Mouse (Mus musculus) neural tube, embryonic 11.5 days (tissue): ENCODE measurements at regions not wholly inside any gene's neighbourhood (a gene's known extent, or its start where the extent isn't known, plus 50 kb on each side); places are given as distances from the start of the nearest gene placed in this dataset.
A peak's percentile ranks its signal among the peaks of the same experiment; 100 is the strongest.

Experiments used
- ATAC-seq: fragments of 200-750 bp; cut with Nextera tagmentation; 2 replicates; pipeline ENCODE4 v1.8.0; 2017; ENCODE audit warnings: moderate number of reproducible peaks, mild to moderate bottlenecking, moderate TSS enrichment, moderate library complexity; ENCODE audit not compliant: insufficient read depth, low FRiP score, low TSS enrichment
- DNase-seq: peaks from one replicate; pipeline ENCODE4 v3.0.0-alpha.2; 2015; ENCODE audit warnings: low spot score
- H3K27ac ChIP-seq: fragments of 300-500 bp; sonication (generic); 2 replicates; pipeline ENCODE4 v1.5.1; 2014; ENCODE audit warnings: low read depth, mild to moderate bottlenecking, low read length
- H3K27me3 ChIP-seq: fragments of 300-500 bp; sonication (generic); 2 replicates; pipeline ENCODE4 v1.6.1; 2014; ENCODE audit warnings: mild to moderate bottlenecking, low read length, mixed read lengths; ENCODE audit not compliant: control insufficient read depth, insufficient read depth
- H3K36me3 ChIP-seq: fragments of 300-500 bp; sonication (generic); 2 replicates; pipeline ENCODE4 v1.6.1; 2014; ENCODE audit warnings: mild to moderate bottlenecking, low read length, moderate library complexity, mixed read lengths; ENCODE audit not compliant: control insufficient read depth, insufficient read depth
- H3K4me1 ChIP-seq: fragments of 300-500 bp; sonication (generic); 2 replicates; pipeline ENCODE4 v1.6.1; 2014; ENCODE audit warnings: low read length, mixed read lengths; ENCODE audit not compliant: control insufficient read depth, insufficient read depth
- H3K4me2 ChIP-seq: fragments of 300-500 bp; sonication (generic); 2 replicates; pipeline ENCODE4 v1.6.1; 2014; ENCODE audit warnings: low read depth, mild to moderate bottlenecking, moderate library complexity
- H3K4me3 ChIP-seq: fragments of 300-500 bp; sonication (generic); 2 replicates; pipeline ENCODE4 v1.5.1; 2014; ENCODE audit warnings: low read depth, low read length
- H3K9ac ChIP-seq: fragments of 300-500 bp; sonication (generic); 2 replicates; pipeline ENCODE4 v1.6.1; 2014; ENCODE audit warnings: mild to moderate bottlenecking, low read length
- H3K9me3 ChIP-seq: fragments of 300-500 bp; sonication (generic); 2 replicates; pipeline ENCODE4 v1.6.1; 2016; ENCODE audit warnings: low read length; ENCODE audit not compliant: control insufficient read depth
- WGBS: fragments of 180-500 bp; shearing (Covaris S2); extraction: QIAGEN DNeasy Blood & Tissue Kit; methylation state at CpG from one replicate; pipeline ENCODE4 v1.1.7; 2014; 5-methylcytosine and 5-hydroxymethylcytosine counted together

DNA sequence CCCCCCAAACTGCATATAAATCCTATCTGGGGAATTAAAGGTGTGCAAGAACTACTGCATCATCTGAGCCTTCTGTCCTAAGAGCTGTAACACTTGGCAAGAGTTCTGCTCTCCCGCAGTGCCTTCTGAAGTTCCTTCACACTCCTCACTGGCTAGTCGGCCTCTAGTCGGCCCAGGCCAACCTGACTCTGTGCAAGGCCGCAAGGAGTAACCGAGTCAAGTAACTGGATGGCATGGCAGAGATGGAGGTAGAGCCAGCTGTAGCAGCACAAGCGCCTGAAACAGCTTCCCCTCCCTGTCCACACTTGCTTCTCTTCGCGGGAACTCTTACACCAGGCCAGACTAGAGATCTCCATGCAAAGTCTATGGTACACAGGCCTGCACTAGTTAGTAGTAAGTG, 179.7 kb upstream of the Igbp1b start:
- Histone ChIP-seq H3K4me3 (no peak overlapping the region), H3K4me1 (no peaks in the 10 kb centered on the region), H3K4me2 (no peak overlapping the region), H3K9ac (no peak overlapping the region), H3K27me3 (no peaks in the 10 kb centered on the region), H3K27ac (no peak overlapping the region), H3K36me3 (no peaks in the 10 kb centered on the region), H3K9me3 (no peaks in the 10 kb centered on the region)
- ATAC-seq (no peak), DNase-seq (no peak)
- 91% methylated on average over 8 of the region's 8 CpGs for WGBS

DNA sequence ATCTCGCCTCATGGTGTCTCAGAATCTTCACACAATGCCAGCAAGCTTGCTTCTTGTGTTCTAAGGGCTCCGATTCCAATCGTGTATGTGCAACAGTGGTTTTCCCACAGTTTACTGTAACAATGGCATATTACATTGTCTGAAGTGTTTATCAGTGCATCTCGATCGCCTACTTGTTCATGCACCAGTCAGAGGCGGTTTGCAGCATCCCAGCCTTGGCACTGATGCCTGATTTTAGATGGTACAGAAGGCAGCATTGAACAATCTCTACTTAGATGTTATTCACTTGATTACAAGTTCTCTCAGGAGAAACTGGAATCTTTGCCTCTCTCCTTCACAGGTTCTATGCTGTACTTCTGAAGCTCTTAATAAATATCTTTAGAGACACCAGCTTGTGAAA, 176.5 kb upstream of the Igbp1b start:
- H3K9me3 ChIP-seq = no peaks in the 10 kb centered on the region
- DNase-seq = no peak
- no peak overlapping the region for H3K4me2 ChIP-seq
- H3K27ac ChIP-seq = no peak overlapping the region
- no peaks in the 10 kb centered on the region for H3K4me1 ChIP-seq
- no peaks in the 10 kb centered on the region for H3K36me3 ChIP-seq
- no peak overlapping the region for H3K4me3 ChIP-seq
- no peak overlapping the region for H3K9ac ChIP-seq
- no peaks in the 10 kb centered on the region for H3K27me3 ChIP-seq
- ATAC-seq = no peak
- 87% methylated on average over 6 of the region's 6 CpGs for WGBS

DNA sequence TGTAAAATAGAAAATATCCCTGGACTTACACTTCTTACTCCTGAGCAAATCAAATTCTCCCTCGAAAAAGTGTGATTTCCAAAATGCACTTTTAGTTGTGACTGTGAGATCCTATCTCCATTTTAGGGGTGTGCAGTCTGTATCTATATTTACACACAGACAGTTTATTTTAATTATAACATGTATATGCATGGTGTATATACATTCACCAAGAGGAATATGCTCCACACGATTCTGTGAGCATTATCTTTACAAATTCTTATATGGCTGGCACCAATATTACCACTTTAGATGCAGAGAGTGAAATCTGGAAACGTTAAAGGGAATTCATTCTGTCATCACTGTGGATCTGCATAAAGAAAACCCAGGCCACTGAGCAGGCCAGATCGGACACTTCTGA, 143.5 kb upstream of the Igbp1b start:
- DNase-seq (no peak), ATAC-seq (no peak)
- WGBS = 83% methylated on average over 4 of the region's 4 CpGs
- Histone ChIP-seq H3K4me2 (no peak overlapping the region), H3K9me3 (no peaks in the 10 kb centered on the region), H3K27ac (no peak overlapping the region), H3K27me3 (no peaks in the 10 kb centered on the region), H3K9ac (no peak overlapping the region), H3K4me1 (no peaks in the 10 kb centered on the region), H3K4me3 (no peak overlapping the region), H3K36me3 (no peaks in the 10 kb centered on the region)

DNA sequence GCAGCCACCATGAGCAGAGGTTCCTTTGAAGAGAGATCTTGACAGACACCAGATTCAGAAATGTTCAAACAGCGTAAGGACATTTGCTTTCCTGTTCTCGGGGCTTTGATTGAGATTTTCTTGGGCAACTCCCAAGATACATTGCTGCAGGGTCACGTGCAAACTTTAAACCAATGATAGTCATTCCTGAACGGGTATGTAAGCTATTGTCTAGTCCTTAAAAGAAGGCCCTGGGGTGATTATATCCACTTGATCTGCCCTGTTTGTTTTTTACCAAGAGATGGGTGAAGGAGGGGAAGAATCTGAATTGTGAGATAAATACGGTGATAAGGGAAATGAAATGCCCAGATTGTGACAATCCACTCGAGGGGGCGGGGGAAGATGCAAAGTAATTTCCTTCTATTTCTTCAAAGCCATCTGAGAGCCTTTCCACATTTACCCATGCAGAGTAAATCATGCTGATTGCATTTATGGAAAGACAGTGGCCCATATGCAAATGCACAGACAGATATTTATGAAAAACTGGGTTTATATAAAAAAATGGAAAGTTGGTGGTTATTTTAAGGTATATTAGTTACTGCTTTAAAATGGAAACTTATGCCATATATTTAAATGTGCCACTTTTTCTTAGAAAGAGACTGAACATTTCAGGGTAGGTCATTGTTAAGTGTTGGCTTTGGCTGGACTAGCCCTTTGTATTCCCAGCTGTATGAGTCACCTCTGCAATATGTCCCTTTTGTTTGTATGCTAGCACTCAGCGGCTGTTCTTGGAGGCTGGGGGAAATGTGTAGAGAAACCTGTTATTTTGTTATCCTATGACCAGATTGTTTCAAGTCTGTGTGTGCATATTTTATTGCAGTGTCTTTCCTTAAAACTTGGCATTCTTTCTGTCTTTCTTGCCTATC, 142.7 kb upstream of the Igbp1b start:
- Histone ChIP-seq H3K4me1 (no peaks in the 10 kb centered on the region), H3K27me3 (no peaks in the 10 kb centered on the region), H3K36me3 (no peaks in the 10 kb centered on the region), H3K4me3 (no peak overlapping the region), H3K9ac (no peak overlapping the region), H3K27ac (no peak overlapping the region), H3K9me3 (no peaks in the 10 kb centered on the region), H3K4me2 (no peak overlapping the region)
- no peak for DNase-seq
- WGBS = 82% methylated on average over 8 of the region's 8 CpGs
- no peak for ATAC-seq

DNA sequence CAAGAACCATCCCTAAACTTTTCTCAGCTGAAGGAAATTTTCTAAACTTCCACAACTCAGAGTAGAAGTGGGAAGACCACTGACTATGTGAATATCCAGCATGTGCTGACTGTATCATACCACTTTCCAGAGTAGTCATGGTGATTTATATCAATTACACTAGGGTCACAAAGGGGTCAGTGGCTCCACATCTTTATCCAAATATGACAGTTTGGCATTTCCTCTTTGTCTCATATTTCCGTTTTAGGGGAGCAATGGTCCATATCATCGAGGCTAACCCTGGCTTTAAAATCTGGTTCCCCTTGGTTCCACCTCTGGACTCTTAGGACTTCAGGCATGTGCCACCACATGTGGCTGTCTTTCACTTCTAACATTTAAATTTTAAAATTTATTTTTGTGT, 136.4 kb upstream of the Igbp1b start:
- H3K4me2 ChIP-seq = no peak overlapping the region
- 62% methylated on average over 2 of the region's 2 CpGs for WGBS
- H3K9ac ChIP-seq = no peak overlapping the region
- no peak overlapping the region for H3K4me3 ChIP-seq
- H3K4me1 ChIP-seq = no peaks in the 10 kb centered on the region
- no peaks in the 10 kb centered on the region for H3K27me3 ChIP-seq
- no peaks in the 10 kb centered on the region for H3K36me3 ChIP-seq
- peak; percentile 31; the same call in 1 of the 2 replicates for ATAC-seq
- DNase-seq = no peak
- no peak overlapping the region for H3K27ac ChIP-seq
- no peaks in the 10 kb centered on the region for H3K9me3 ChIP-seq

DNA sequence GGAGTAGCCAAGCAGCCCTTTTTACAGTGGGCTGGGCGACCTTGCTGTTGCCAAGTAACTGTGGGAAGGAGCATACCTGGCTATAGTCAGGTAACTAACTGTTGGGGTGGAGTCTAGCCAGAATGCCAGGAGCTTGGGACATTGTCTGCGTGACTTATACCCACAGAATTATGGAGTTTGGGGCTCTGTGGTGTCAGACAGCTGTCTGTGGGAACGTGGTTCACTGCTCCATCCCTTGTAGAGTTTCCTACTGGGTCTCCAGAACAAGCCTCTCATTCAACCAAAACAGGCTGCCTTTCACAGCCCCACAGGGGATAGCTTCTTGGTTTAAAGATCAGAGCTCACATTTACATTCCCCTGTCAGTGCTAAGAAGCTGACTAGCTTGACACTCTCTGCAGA, 134.5 kb upstream of the Igbp1b start:
- DNase-seq (no peak), ATAC-seq (no peak)
- WGBS = 65% methylated on average over 3 of the region's 3 CpGs
- H3K27me3 ChIP-seq = no peaks in the 10 kb centered on the region
- H3K9me3 ChIP-seq = no peaks in the 10 kb centered on the region
- H3K27ac ChIP-seq = no peak overlapping the region
- no peak overlapping the region for H3K9ac ChIP-seq
- H3K4me2 ChIP-seq = no peak overlapping the region
- no peaks in the 10 kb centered on the region for H3K36me3 ChIP-seq
- H3K4me1 ChIP-seq = no peaks in the 10 kb centered on the region
- no peak overlapping the region for H3K4me3 ChIP-seq

DNA sequence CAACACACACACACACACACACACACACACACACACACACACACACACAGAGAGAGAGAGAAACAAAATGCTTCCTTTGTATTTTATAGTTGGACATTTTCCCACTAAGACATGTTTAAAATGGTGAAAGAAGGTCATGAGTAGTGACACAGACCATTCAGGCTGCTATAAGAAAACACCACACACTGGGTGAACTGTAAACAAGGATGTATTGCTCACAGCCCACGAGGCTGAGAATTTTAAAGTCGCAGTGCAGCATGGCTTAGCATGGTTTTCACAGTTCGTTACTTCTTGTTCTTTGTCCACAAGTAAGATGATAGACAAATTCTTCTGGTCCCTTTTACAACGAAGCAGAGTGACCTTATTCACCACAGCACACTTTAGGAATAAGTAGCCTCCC, 124.6 kb upstream of the Igbp1b start:
- H3K27me3 ChIP-seq = no peaks in the 10 kb centered on the region
- no peaks in the 10 kb centered on the region for H3K4me1 ChIP-seq
- H3K9me3 ChIP-seq = no peaks in the 10 kb centered on the region
- WGBS = 69% methylated on average over 4 of the region's 4 CpGs
- no peak overlapping the region for H3K4me2 ChIP-seq
- DNase-seq = no peak
- ATAC-seq = no peak
- H3K36me3 ChIP-seq = no peaks in the 10 kb centered on the region
- H3K27ac ChIP-seq = no peak overlapping the region
- no peak overlapping the region for H3K9ac ChIP-seq
- no peak overlapping the region for H3K4me3 ChIP-seq

DNA sequence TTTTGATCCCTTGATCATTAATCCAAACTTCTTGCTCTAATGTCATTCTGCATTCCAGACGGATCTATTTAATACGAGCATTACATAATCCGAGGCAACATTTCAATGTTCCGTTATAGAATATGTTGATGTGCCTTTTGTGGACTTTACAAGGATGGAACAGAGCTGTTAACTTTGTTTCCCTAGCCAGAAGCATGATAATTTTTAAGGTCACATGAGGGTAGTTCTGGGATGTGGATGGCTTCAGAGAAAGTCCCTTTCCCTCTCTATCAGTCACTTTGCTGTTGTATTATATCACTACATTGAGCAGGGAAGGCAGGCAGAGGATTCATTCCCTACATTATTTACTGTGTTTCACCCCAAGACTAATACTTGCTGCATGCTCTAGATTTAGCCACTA, 124.1 kb upstream of the Igbp1b start:
- H3K9ac ChIP-seq = no peak overlapping the region
- H3K27me3 ChIP-seq = no peaks in the 10 kb centered on the region
- no peak overlapping the region for H3K4me2 ChIP-seq
- H3K36me3 ChIP-seq = no peaks in the 10 kb centered on the region
- WGBS = 94% methylated on average over 4 of the region's 4 CpGs
- no peak overlapping the region for H3K4me3 ChIP-seq
- H3K9me3 ChIP-seq = no peaks in the 10 kb centered on the region
- H3K4me1 ChIP-seq = no peaks in the 10 kb centered on the region
- ATAC-seq = no peak
- DNase-seq = no peak
- H3K27ac ChIP-seq = no peak overlapping the region

DNA sequence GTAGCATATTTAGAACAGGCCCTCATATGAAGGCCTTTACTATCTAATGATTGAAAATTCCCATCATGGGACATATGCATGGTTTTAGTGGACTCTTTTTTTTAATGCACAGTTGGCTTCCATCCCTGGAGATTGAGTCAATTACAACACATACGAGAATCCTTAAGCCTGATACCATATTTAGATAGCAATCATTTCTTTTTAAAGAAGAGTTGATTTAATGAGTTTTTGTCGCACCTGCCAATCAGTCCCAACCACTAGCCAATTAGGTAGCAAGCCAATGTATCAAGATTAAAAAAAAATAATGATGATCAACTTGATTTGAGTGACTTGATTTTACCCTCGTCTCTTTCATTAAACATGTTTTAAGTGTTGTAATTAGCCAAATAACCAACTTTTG, 103.6 kb upstream of the Igbp1b start:
- H3K4me3 ChIP-seq = no peak overlapping the region
- 85% methylated on average over 3 of the region's 3 CpGs for WGBS
- no peak overlapping the region for H3K4me2 ChIP-seq
- no peak overlapping the region for H3K9ac ChIP-seq
- no peaks in the 10 kb centered on the region for H3K9me3 ChIP-seq
- no peak for DNase-seq
- no peaks in the 10 kb centered on the region for H3K36me3 ChIP-seq
- no peak overlapping the region for H3K27ac ChIP-seq
- H3K4me1 ChIP-seq = no peaks in the 10 kb centered on the region
- ATAC-seq = no peak
- H3K27me3 ChIP-seq = no peaks in the 10 kb centered on the region
